Mouse (Mus musculus) WW6 (cell line): ENCODE measurements around the gene Ctsd.

Source experiments
- DNase-seq: peaks from one replicate; pipeline ENCODE4 v3.0.0-alpha.2; 2013; ENCODE audit warnings: low read depth, low spot score

Gene Ctsd

GRCm38 (mm10) chr7:142374413-142375015, 13.3 kb downstream of the Ctsd start:
- DNase-seq, result no peak

DNA sequence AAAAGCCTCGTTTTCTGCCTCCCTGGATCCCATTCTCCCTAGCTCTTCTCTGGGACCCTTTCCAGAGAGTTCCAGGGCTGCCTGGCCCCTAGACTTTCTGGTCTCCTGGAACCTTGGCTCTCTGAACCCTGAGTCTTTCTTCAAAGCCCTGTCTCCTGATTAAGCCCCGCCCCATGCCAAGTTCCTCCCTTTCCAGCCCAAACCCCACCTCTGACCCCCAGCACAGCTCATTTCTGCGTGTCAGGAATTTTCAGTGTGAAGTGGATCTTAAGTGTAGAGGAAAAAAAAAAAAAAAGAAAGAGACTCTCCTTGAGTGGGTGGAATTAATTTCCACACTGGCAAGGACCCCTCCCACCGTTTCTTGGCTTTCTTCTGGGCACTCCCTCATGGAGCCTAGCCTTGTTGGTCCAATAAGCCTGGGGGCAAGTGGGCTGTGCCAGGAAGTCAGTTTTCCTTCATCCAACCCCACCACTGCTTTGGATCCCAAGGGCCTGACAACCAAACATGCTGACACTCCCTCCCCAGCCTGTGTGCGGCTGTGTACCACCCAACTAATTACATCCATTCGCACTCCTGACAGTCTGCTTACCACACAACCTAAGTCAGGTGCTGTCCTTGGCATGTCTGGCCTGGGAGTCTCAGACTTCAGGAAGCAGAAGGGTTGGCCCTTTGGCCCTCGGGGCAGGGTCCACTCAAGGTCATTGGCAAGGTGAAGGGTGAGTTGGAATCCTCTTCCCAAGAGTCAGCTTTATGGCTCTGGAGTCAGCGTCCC, 14.0 kb downstream of the Ctsd start, which contains the start of gene Ifitm10:
Ifitm10 (minus strand) TSS at position 113 of the 772 bp plus-strand sequence.
- no peak for DNase-seq

DNA sequence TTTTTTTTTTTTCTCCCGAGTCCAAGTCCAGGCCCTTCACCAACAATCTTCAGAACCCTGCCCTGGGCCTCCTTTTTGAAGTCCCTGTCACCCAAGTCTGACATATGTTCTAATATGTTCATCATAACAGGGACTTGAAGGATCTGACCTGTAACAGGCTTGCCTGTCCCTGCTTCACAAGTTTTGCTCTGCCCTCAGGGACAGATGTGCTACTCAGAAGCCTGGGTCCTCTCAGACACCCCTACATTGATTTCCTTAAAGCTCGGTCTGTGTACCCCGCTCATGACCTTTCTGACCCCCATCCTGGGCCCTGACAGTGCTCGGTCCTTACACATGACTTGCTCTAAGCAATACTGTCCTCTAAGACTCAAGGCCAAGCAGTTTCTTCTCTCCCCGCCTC, 14.8 kb downstream of the Ctsd start:
- DNase-seq, result no peak

GRCm38 (mm10) chr7:142371768-142372661, 15.8 kb downstream of the Ctsd start:
- no peak for DNase-seq

GRCm38 (mm10) chr7:142371398-142371767, 16.5 kb downstream of the Ctsd start:
- no peak for DNase-seq

DNA sequence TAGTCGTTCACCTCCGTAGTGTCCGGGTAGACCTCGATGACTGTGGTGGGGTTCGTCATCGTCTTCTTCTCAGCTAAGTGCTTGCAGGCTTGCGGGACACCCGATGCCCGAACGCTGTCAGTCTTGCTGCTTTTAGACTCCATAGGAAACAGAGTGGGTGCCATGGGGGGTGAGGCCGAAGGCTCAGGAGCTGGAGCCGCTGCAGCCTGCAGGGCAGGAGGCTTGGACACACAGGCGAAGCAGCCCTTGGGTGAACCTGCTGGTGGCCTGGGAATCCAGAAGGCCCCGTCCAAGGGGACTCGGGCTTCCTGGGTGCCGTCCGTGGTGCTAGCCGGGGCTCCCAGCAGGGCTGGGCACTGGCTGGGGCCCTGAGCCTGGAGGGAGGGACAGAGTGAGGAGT, 16.9 kb downstream of the Ctsd start:
- DNase-seq, result no peak

DNA sequence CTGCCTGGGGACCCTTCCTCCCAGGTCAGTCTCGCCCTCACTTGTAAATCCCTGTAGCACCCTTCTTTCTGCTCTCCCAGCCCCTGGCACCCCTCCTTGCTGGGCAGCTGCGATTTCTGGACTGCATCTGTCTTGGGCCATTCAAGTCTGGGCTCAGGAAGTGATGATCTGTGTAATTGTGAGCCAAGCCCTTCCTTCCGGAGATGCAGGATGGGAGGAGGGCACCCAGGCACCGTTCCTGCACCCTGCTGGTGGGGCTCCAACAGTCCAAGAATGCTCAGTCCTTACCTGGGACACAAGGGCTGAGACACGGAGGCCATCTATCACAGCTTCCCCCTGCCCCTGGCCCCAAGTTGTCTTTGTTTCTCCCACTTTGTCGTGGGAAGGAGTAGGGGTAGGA, 18.0 kb downstream of the Ctsd start:
- no peak for DNase-seq

GRCm38 (mm10) chr7:142368856-142369255, 19.0 kb downstream of the Ctsd start:
- DNase-seq, result no peak

DNA sequence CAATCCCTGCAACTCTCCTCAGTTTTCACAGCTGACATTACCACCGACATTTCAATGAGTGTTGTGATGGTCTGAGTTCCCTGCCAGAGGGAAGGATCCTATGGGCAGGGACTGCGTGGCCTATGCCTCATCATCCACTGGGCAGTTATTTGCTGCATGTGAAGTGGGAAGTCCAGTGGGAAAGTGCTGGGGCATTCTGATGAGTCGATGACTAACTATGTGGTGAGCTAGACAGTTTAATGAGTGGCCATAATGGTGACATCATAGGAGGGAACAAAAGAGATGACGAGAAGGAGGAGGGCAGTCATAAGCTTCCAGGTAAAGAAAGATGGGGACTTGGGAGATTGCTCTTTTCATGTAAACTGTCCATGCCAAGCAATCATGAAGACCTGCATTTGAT, 24.7 kb downstream of the Ctsd start:
- no peak for DNase-seq

GRCm38 (mm10) chr7:142360743-142361142, 27.1 kb downstream of the Ctsd start:
- DNase-seq, result no peak

DNA sequence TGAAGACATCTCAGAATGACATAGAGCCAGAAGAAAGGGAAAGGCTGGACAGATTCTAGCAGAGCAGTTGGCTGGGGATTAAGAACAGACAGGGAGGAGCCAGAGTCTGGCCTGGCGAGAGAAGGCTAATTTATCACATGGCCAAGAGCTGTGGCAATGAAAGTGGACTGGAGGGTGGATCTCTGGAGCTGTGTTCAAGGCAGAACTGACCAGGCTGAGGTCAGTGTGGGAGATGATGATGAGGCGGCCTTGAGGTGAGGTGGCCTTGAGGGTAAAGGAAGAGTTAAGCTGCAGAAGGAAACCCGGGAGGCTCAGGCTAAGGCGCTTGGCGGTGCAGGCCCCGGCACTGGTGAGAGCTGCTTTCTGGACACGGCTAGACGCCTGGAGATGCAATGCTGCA, 28.7 kb downstream of the Ctsd start:
- no peak for DNase-seq

DNA sequence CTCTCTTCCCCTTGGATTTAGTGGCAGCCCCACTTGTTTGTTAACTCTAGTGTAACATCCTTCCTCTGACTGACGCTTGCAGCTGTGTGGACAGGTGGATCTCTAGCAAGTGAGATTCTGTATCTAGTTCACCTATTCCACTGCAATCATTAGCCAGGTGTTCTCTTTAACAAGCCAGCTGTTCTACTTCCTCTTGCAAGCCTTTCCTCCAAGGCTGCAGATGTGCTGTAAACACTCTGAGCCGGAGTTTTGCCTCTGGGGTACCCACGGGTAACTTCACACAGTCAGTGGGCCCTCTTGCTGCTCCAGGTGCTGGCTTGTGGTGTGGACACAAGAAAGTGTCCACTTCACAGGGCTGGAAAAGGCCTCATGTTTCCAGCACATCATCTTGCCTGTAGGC, 30.3 kb downstream of the Ctsd start:
- no peak for DNase-seq

DNA sequence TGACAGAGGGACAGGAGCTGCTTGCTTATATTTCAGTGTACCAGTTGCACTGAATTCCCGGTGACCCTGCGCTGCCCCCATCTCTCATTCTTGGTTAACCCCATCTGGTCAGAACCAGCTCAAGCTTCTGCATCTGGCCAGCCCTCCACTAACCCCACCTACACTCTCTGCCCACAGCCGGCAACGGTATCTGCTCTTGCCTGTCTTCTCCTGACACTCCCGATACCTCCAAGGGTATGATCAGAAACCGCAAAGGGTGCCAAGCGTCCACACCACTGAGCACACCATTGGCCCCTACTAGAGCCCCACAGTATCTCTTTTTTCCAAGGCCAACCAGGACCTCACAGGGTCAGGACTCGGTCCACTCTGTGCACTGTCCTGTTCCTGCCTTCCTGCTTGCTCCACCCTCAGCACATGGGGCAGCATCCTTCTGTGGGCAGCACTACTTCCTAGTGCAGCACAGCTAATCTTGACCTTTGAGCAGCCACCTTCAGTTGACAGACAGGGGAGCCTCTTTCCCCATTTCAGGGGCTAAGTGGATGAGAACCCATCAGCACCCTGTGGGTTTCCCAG, 33.1 kb downstream of the Ctsd start:
- DNase-seq, result no peak

DNA sequence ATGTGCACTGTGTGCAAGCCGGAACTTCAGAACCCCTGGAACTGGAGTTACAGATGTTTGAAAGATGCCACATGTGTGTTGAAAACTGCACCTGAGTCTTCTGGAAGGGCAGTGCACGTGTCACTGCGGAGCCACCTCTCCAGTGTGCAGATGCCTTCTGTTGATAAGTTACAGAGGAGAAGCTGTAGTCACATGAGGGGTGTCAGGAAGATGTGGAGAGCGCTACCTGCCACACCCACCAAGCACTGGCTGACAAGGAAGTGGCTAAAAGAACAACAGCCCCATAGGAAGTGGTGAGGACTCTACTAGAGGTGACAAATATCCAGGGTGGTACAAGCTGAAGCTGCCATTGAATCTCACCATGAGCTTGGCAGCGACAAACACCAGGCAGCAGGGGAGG, 34.0 kb downstream of the Ctsd start:
- no peak for DNase-seq

DNA sequence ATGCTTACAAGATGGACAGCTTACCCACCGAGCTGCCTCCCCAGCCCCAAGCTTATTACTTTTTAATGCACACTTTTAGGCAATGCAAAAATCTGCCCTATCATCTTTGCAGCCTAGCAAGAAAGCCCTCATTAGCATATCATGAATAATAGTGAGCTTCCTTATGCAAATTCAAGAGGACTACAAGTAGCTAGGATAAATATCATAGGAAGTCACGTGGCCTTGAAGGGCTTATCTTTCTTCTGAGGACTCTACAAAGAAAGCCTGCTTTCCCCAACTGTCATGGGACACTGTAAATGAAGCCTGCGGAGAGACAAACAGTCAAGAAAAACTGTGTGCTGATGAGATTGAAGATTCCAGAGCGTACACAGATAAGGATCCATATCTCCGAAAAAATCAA, 36.3 kb downstream of the Ctsd start:
- DNase-seq, result no peak

DNA sequence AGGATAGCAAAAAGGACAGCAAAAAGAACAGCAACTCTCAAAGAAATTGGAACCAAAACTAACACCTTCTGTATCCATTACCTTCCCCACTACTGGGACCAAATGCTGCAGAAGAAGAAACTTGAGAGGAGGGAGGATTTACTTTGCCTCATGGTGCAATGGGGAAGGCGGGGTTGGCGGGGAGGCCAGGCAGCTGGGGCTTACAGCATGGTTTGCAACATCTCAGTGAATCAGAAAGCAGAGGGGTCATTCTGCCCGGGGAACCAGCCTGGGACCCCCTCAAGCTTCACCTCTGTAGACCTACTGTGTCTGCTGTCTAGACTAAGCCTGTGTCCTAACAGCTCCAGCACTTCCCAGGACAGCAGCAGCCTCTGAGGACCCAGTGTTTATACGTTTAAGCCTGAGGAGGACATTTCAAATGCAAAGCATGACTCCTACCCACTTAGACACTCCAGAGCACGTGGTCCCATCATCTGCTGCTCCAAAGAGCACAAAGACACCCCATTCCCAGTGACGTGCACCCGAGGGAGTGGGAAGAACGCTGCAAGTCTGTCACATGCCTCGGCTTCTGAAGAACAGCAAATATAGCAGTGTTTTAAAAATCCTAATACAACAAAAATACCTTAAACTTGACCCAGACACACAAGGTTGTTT, 38.4 kb downstream of the Ctsd start:
- DNase-seq, result no peak

GRCm38 (mm10) chr7:142347542-142347941, 40.3 kb downstream of the Ctsd start:
- no peak for DNase-seq

GRCm38 (mm10) chr7:142342247-142342640, 45.6 kb downstream of the Ctsd start:
- no peak for DNase-seq

DNA sequence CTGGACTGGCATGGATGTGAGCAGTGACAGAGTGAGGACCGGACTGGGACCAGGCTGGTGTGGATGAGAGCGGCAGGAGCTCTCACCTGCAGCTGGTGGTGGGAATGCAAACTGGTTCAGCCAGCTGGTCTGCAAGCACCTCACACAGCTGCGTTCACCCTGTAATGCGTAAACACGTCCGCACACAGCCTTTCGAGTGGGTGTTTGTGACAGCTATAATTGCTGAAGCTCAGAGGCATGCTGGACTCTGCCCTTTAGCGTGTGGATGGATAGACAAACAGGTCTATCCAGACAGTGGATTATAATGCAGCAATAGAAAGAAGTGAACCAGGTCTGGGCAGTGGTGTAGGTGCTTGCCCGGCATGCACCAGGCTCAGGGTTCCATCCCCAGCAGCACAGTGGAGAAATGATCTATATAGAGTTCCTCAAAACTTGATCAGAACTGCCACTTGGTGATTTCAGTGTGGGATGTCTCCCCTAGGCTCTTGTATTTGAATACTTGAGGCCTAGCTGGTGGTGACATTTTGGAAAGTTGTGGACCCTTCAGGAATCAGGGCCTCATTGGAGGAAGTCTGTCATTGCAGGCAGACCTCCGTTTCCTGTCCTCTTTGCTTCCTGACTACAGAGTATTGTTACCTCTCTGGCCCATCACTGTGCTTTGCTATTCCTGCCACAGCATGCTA, 46.1 kb downstream of the Ctsd start:
- no peak for DNase-seq

GRCm38 (mm10) chr7:142340269-142340970, 47.4 kb downstream of the Ctsd start:
- no peak for DNase-seq
